Mouse (Mus musculus) ES-CJ7 (cell line): Measurements from ENCODE around the gene Nudt13.

Source experiments
- DNase-seq: peaks from one replicate; pipeline ENCODE4 v3.0.0; 2011; ENCODE audit warnings: low read depth, low spot score

The Nudt13 gene

DNA sequence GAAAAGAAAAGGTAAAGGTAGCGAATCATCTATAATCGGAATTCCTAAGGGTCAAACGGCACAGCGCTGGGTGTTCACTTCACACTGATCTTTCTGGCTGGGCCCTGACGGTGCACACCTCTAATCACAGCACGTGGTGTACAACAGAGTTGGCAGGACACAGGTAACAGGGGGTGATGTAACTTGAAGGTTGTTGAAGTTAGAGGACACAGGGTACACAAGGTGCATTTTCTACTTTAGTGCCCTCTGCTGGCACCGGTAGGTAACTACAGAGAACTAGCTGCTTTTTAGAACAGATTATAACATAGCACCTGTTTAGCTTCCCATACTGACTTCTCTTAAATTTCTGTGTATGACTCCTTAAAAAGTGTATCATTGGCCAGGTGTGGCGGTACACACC, 45.7 kb downstream of the Nudt13 start:
- DNase-seq: peak; percentile 87

DNA sequence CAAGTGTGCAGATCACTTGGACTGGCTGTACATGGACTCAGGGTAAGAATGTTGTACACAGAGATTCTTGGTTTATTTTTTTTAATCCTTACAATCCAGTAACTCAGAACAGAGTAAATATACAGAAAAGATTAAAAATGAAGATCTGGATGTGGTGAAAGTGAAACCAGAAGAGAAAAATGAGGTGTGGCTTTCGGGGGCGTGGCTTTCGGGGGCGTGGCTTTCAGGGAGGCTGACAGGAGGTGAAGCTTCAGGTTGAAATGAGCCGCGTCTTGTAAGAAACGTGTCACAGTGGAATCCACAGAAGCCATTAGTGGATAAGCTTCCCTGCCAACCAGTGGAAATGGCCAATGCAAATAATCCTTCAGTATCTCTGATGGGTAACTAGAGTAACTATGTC, 46.4 kb downstream of the Nudt13 start:
- no peak for DNase-seq

DNA sequence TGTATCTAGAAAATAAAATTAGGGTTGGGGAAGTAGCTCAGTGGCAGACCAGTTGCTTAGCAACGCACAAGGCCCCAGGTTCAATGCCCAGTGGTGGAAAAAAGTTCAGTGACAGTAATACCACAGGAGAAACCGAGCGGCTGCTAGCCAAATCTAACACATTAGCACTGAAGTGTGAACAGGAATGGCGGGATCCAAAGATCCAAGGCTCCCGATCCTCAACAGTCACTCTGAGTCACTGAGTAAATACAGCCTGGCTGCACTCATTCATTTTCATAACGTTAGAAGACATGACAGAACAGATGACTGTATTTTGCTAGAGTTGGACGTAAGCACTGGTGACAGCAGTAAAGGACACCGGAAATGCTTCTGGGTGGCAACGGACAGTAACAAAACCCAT, 51.4 kb downstream of the Nudt13 start:
- no peak for DNase-seq

DNA sequence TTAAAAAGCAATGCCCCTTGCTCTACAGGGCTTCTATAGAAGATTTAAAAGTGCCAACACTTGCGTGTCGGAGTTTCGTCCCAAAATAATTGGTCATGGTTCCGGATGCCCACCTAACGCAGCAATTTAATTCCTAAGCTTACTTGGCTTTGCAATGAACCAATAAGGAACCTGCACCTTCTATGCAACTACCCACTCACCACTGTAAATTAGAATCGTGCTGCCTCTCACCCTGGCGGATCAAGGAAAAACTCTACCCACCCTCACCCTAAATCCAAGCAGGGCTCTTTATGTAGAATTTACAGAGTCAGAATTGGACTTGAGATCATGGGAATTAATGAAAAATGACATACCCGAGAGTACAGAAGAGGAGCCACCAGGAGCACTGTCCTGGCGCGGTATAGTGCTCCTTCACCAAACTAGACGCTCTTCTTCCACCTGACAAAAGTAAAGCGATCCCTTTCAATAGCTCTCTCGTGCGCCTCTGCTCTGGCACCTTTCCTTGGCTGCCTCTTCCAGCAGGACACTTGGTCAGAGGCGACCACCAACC, 53.0 kb downstream of the Nudt13 start:
- no peak for DNase-seq

DNA sequence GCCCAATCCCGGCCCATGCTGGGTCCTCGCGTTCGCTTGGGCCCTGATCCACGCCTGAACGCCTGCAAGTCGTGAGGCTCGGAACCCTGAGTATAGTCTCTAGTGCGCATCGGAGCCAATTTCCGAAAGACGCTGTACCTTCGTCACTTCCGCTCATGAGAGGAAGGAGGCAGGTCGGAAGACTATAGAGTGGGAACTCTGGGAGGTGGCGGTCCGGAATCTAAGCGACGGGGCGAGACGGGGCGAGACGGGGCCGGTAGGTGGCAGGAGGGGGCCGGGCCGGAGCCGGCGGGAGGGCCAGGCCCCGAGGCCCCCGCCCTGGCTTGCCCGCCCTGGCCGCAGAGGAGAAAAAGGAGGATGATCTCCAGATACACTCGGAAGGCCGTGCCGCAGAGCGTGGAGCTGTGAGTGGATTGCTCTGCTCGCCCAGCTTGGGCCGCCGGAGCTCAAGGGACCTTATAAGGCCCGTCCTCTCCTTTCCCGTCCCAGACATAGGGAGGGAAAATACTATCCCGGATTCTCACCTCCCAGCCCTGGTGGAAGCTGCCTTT, 53.6 kb downstream of the Nudt13 start, which contains the start of the genes Ecd and Fam149b:
Gene Ecd (minus strand): TSS at position 131 of the 551 bp plus-strand sequence.
Gene Fam149b (plus strand): TSS at position 172 of the 551 bp plus-strand sequence.
- peak; percentile 98 for DNase-seq

DNA sequence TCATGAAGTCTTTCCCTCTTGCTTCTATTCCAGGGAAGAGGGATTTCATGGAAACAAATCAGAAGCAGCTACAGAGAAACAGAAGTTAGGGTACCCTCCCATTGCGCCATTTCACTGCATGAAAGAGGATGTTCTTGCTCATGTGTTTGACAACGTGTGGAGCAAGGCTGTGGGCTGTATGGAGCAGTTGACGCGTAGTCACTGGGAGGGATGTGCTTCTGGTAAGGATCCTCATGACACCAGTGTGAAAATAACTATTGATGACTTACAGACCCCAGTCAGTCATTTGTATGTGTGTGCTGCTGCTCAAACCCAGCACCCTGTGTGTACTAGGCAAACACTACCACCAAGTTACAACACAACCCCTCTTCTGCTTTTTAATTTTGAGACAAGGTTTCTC, 68.7 kb downstream of the Nudt13 start:
- DNase-seq: no peak
